Mouse (Mus musculus): Measurements from ENCODE around the gene Mia.

The Mia gene

DNA sequence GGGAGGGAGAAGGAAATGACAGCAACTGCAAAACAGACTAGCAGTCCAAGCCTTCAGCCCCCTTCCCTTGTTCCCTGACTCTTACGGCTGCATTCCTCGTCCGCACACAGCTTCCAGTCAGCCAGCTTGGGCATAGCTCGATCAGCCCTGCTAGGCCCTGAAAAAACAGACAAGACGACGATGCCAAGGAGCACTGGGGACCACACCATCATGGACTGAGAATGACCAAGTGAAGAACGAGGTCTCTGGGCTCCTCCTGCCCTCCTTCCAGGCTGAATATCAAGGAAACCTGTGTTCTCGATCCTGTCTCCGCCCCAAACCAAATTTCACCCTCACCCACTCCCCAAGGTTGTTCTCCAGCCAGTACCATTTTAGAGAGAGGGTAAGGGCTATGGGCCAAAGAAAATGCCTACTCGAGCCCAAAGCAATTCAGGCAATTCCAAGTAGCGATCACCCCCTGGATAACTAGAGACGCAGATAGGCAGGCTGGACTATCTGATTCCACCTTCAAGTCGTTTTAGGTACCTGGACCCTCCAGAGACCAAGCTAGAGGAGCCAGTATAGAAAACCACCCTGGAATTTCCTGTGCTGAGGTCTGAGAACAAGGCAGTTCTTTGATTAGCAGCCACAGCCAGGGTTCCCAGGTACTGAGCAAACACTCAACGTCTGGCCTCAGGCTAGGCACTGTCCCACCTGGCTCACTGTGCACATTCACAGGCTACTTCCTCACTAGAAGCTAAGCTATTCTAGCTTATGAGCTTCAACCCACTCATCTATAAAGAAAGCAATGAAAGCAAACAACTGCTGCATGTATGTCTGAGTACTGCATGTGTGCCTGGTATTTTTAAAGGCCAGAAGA is at the start of gene Mia, which contains the start of gene Gm21983:
Gene Mia, minus strand, starts transcription at position 321 of the 859 bp plus-strand sequence.
Gene Gm21983, minus strand, starts transcription at position 250 of the 859 bp plus-strand sequence.
- DNase-seq (ENCODE audit: low spot score), result no peak

DNA sequence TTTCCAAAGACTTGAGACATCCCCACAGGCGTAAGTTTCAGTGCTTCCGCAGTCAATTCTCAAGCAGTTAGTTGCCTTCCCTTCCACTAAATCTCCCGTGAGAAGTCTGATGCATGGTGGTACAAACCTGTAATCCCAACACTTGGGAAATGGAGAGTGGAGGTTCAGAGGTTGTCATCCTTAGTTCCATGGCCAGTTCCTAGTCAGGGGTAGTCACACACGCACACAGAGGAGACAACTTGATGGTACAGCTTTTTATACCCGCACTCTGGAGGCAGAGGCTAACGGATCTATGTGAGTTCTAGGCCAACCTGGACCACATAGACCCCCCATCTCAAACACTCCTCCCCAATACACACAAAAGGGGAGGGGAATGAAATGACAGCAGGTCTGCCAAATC is 47.9 kb upstream of the Mia start:
- no peak for DNase-seq (ENCODE audit: low spot score)

DNA sequence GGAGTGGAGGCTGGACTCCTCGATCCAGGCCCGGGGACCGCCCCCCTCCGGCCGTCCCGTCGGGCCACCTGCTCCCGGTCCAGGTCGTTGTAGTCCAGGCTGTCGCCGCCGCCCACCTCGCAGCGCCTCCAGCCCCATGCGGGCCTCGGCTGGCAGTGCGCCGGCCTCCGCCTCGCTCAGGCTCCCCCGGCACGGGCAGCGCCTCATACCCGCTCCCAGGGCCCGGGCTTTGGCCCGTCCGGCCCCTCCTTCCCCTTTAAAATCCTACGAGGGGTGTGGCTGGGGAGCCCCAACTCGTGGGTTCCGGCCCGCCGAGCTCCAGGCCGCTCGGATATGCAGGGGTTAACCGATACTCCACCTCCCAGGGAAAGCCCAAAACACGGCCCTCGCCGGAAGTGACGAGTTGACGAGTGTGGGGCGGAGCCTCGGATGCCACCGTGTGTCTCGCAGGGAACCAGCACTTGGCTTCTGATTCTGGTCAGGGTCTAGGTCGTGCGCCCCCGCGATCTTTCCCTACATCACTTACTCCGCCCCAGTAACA is 47.4 kb upstream of the Mia start, which contains the start of gene Itpkc:
Gene Itpkc, minus strand, starts transcription at position 381 of the 541 bp plus-strand sequence.
- DNase-seq (ENCODE audit: low spot score), result peak; percentile 92

DNA sequence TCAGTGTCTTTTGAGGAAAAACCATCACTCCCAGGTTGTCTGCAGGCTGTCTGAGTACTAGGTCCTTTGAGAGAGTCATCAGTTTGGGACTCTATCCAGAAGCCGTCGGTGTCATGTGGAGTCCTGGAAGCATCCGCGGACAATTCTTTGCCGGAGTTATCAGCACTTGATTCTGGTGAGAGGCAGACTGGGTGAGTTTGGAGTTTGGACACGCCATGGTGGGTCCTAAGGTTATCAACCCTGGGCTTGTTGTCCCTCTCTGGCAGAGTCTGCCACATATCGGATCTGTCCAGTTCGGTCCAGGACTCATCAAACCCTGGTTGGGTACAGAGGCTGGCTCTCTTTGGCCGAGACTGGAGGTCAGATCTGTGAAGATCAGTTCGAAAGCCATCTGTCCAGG is 46.7 kb upstream of the Mia start:
- peak; percentile 29 for DNase-seq (ENCODE audit: low spot score)

DNA sequence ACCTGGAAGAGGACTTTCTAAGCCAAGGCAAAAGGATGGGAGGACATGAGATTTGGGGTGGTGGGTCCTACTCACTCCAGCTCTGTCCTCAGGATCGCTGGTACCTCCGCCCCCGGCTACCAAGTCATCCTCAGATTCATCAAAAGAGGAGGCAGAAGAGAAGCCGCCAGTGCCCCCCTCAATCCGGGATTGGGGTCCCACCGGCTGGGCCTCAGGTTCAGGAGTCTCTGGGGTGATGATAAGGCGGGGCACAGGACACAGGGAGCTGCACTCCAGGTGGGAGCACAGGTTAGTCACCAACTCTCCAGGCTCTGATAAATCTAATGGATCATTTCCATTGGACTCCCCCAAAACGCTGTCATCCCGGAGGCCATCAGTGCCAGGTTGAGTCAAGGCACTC is 46.3 kb upstream of the Mia start:
- no peak for DNase-seq (ENCODE audit: low spot score)

DNA sequence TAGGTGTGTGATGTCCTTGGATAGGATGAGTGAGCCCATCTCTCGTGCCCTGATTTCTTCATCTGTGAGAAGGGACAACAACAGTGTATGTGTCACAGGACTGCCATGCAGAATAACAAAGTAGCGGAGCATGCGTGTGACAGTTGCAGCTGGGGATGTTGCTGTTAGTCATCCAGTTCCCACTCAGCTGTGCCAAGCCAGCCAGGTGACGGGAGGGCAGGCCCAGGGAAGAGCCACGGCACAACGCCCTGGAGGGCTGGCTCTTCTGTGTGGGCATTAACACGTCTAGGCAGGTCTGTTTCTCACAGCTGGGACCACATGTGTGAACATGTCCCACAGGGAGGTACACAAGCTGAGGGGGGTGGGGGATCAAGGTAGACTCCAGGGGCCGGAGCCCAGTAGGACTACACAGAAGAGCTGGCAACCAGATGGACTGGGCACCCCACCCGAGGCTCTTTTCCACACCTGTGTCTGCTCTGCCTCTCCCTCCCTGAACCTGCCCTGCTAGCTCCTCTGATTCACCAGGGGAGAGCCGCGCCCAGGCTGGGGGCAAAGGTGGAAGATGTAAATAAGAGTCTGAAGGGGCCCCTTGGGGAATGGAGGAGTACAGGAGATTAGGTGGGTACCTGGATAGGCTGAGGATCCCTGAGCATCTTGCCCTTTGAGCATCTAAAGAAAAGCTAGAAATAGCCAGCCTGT is 44.1 kb upstream of the Mia start:
- DNase-seq (ENCODE audit: low spot score), result no peak

DNA sequence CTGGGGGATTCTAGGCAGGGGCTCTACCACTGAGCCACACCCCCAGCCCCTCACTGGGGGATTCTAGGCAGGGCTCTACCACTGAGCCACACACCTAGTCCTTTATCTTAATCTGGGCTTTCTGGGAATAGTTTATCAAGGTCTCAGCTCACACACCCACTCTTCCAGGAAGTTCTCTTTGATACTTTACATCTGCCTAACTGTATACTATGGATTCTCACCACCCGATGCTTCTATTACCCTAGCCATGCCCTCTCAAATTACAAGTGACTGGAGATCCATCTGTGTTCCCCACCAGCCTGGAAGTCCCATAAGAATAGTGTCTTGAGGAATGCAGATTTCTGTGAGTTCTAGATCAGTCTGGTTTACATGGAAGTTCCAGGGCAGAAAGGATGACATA is 41.6 kb upstream of the Mia start:
- DNase-seq (ENCODE audit: low spot score), result peak; percentile 64

DNA sequence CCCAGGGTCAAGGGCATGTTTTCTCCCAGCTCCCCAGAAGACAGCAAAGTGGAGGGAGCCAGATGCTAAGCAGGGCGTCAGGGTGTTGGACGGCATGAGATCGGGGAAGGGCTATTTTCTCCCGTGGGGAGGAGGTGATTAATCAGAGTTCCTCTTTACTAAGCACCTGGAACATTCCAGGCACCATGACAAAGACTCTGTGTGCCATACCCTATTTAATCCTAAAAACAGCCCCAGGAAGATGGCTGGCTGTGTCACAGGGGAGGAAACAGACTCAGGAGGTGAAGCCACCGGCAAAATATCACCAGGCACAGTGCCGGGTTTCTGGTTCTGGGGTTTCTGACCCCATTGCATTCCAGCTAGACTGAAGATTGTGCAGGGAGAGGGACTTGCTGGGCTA is 41.0 kb upstream of the Mia start:
- DNase-seq (ENCODE audit: low spot score), result no peak

DNA sequence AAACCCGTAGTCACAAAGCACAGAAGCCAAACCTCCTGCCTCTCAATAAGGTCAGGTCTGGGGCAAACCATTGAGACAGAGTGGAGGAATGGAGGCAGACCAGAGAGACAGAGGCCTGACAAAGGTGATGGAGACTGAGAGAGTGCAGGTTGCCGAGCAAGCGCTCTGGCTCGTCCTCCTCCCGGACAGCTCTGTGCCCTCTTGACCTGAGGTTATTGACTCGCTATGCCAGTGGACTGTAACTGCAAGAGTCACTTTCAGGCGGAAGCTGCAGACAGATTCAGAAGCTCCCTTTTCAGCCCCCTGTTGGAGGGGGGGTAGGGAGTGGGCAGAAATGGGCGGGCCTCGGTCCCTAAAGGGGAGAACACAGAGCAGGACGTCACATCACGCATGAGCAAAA is 39.0 kb upstream of the Mia start:
- no peak for DNase-seq (ENCODE audit: low spot score)

DNA sequence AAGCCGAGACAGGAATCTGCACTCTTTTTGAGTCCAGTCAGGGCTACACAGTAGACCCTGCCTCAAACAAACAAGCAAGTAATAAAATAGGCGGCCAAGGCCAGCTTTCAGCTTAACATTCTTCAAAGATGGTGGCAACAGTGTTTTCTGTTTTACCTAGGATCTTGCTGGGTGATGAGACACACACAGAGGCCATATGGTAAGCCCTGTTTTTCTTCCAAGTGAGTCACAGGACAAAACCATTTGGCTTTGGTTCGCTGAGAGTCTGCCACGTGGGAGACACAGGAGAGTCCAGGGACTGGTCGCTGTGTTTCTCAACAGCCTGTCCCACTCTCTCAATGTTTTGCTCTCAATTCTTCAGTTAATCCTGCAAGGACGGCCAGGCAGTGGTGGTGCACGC is 37.6 kb upstream of the Mia start:
- no peak for DNase-seq (ENCODE audit: low spot score)

DNA sequence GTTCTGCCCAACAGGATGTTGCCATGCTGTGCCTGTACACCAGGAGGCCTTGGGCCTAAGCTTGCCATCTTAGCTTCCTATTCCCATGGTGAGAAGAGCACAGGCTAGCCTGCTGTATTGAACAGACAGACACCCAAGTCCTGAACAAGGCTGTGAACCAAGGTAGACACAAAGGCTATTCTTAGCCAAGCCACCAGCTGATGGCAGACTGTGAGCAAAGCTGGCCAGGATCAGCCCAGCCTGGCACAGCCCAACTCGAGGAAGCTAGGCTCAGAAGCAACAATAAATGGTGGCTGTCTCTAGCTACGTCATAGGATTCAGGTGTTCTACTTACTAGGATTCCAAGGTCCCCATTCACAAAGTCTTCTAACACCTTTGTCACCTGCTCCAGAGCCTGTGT is 31.7 kb upstream of the Mia start:
- no peak for DNase-seq (ENCODE audit: low spot score)

DNA sequence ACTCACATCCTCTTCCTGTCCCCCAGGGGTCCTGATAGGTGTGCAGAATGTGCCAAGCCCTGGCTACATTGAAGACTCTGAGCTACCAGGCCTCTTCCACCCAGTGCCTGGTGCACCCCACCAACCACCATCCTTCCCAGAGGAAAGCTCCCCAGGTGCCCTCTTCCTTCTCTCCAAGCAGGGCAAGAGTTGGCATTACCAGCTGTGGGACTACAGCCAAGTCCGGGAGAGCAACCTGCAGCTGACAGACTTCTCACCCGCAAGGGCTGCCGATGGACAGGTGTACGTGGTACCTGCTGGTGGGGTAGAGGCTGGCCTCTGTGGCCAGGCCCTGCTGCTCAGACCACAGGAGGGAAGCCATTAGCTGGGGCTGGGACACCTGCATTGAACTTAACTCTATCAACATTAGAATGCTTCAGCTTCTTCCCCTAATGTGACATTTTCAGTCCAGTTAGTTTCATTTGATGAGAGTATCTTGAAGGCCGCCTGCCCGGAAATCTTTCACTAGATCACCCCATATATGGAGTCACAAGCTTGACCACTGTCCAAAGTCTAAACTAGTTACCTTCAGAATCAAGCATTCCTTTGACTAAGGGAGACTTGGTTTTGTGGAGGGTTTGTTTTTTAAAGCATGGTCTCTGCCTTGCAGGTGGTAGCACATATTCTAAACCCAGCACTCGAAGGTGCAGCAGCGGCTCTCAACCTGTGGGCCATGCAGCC is 22.9 kb upstream of the Mia start:
- no peak for DNase-seq (ENCODE audit: low spot score)

DNA sequence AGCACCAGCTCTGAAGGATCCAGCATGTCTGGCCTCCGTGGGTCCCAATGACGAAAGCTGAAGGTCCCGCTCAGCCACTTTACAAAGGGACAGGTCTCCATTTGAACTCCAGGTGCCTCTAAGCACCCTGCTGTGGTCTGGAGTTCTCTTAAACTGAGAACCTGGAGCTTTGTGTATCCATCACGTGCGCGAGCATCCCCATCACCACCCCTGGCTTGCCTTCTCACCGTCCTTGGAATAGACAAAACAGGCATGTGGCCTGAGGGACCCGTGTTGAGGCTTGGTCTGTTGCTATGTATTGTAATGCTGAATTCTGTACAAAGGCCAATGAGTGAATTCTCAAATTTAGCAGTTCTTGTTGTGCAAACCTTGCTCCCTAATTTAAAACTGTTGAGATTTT is 17.8 kb upstream of the Mia start:
- no peak for DNase-seq (ENCODE audit: low spot score)

DNA sequence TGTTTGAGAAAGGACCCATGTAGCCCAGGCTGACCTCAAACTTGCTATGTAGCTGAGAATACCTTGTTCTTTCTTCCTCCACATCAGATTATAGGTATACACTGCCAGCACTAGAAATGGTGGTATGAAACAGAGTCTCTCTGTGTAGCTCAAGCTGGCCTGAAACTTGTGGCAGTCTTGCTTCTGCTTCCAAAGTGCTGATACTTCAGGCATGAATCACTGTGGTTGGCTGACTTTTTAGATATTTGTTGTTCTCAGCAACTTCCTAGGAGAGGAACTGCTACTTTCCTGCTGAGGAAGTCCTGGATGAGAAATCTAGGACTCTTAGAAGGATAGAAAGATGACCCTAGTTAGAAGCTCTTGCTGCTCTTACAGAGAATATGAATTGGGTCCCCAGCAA is 17.4 kb upstream of the Mia start:
- DNase-seq (ENCODE audit: low spot score), result no peak

DNA sequence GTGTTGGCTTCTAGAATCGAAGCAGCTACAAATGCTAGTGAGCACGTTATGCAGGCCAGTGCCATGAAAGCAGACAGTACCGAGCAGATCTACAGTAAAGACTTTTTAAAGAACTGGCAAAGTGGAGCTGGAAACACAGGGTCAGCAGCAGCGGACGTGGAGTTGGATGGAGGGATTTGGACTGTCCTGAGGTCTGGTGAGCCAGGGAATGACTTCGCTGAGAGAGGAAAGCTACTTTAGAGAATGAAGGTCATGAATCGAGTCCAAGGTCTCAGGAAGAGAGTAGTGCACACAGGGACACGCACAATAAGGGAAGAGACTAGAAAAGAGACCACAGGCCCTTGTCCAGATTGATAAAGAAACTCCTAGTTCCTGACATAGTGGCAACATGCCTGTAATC is 16.7 kb upstream of the Mia start:
- no peak for DNase-seq (ENCODE audit: low spot score)

DNA sequence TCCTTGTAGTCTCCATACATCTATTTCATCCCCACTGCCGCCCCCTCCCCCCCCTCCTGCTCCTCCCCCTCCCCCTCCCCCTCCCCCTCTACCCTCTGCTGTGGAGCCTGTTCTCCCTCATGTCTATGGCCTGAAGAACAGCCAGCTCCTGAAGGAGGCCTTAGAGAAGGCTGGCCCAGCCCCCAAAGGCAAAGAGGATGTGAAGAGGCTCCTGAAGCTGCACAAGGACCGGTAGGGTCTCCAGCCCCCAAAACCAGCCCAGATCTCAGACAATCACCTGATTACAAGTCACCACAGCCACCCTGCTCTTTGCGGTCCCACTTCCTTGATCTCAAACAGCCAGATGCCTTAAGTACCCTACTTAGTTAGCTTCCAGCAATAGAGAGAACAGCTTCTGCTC is 16.2 kb upstream of the Mia start:
- no peak for DNase-seq (ENCODE audit: low spot score)

DNA sequence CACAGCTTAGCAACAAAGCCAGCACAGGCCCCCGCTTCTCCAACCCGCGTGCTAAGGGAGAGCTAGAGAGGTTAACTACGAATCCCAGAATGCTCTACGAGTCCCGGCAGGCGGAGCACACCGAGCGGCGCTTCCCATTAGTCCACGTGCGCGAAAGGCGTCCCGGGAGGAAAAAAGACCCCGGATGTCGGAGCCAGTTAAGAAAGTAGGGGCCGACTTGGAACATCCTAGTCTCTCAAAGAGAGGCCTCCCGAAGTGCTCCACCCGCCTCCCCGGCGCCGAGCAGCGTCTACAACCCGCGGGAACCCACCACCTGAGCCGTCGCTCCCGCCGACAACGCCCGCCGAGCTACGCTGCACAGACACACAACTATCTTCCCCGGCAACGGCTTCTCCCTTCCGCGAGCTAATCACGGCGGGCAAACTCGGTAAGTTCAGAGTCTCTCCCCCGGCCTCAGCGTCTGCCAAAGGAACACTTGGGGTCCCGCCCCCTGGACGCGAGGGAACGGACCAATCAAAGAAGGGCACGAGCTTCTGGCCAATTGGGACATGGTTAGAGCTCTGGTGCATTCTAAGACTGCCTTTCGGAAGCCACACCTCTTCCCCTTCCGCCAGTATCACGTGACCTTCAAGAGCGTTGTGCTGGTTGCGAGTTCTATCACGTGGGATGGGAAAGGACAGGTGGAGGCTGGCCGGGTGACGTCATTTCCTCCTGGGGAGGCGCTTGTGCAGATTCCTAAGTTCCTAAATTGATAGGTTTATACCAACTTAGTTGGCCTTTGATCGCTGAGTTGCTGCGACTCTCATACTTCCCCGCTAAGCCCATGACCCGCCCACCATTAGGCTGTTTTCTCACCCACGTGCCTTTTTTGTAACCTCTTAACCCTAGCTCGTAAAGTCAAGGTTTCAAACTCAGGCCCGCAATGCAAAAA is 15.0 kb upstream of the Mia start, which contains the start of the genes BC024978 and Snrpa:
Gene BC024978, plus strand, starts transcription at position 101 of the 931 bp plus-strand sequence.
Gene Snrpa, minus strand, starts transcription at position 591 of the 931 bp plus-strand sequence.
- peak; percentile 99 for DNase-seq (ENCODE audit: low spot score)

DNA sequence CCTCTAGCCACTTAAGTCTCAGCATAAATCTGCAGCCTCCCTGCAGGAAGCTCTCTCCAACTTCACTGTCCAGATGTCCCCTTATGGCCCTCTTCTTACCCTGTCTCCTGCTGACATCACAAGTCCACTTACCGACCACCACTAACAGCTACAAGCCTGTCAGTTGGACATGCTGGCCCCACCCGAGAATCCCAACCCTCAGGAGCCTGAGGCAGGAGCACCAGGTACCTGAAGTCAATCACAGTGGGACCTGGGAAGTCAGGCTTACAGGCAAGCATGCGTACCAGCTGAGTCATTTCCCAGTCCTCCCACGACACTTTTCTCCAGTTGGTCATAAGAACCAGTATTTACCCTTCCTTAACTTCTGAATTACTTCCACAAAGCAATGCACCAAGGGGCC is 12.8 kb upstream of the Mia start:
- no peak for DNase-seq (ENCODE audit: low spot score)

DNA sequence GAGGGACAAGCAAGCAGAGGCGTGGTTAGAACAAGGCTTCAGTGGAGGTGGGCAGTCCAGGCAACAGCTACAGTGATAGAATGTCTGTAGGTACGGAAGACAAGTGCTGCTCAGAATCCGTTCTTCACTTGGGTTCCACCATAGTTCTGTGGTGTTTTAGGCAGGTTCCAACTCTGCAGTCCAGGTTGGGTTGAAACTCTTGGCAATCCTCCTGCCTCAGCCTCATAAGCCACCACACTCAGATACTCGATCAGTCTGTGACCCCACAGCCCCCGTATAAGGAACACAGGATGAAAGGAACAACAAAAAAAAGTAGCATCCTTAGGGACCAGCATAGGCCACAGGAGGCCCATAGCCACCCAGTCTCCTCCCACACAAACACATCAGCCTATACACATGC is 11.5 kb upstream of the Mia start:
- no peak for DNase-seq (ENCODE audit: low spot score)

DNA sequence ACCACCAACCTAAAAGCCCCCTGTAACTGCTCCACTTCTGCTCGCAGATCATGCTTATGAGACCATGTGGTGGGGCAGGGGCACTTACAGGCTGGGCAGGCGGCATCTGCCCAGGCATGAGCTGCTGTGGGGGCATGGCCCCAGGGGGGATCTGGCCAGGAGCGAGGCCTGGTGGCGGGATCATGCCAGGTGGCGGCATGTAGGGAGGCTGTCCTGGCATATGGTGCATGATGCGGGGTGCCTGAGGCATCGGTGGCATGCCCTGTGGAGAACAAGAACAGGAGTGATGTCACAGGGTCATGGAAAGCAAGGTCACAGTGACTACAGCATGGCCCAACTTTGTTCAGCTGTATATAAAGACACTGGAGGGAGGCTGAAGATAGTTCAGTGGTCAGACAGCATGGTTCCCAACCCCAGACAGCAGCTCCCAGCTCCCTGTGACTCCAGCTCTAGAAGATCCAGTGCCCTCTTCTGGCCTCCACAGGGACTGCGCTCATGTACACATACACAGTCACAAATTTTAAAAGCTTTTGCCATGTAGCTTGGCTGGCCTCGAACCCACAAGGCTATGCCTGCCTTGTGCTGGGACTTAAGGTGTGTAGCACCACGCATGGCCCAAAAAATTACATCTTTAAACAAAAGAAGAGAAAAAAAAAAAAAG is 8.4 kb upstream of the Mia start:
- no peak for DNase-seq (ENCODE audit: low spot score)

DNA sequence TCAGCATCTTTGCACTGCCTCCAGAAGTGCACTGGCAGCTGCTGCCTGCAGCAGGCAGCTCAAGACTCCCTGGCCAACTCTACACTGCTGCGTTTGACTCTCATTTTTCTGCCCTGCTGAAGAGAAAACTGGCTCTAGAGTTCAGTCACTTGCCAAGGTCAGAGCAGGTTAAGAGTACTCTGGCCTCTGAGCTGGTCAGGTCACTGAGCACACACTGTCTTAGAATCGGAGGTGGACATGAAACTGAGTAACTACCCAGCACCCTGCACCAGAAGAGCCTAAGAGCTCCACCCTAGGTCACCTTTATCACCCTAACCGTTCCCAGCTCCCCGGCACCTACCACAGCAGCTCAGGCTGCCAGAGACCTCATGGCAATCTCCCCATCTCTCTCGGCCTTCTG is 5.0 kb upstream of the Mia start:
- DNase-seq (ENCODE audit: low spot score), result no peak

Measured in c-Kit-positive CD71-positive TER-119-positive erythroid progenitor cells, embryonic 14.5 days (primary cell).